Mouse (Mus musculus): ENCODE data around the gene Fam83e.

Fam83e gene

GRCm38 (mm10) chr7:45715090-45715708, 5.8 kb upstream of the Fam83e start, which contains the start of gene Rpl18:
TSS of gene Rpl18 (plus strand) at chr7:45715457.
- peak; percentile 98 for DNase-seq (ENCODE audit: low spot score in 2 of 2)

DNA sequence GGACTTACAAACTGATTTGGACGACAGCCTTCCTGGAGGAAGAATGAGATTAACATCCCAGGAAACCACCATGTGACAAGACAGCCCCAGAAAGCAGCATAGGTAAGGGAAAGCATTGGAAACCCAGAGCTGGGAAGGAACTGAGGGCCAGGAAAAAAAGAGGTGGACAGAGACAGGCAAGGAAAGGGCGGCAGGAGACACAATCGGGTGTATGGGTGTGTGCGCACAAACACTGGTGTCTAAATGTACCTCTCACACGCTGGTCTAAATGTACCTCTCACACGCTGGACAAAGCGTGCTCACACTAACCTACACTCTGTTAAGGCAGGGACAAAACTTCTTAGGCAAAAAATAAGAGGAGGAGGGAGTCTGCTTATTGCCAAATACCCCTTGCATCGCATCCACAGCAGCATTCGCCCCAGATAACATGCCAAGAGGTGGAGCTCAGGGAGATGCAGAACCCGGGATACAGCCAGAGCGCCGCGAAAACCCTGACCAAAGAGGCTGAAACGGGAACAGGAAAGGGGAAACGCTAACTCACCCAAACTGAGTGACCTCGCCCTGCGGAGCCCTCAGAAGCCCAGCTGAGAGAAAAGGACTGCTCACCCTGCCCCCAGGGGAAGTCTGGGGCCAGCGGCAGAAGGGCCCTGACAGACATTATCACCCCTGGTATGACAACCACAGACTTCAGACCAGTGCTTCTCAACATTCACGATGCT, 5.1 kb upstream of the Fam83e start:
- DNase-seq (ENCODE audit: low spot score in 2 of 2) = no peak

DNA sequence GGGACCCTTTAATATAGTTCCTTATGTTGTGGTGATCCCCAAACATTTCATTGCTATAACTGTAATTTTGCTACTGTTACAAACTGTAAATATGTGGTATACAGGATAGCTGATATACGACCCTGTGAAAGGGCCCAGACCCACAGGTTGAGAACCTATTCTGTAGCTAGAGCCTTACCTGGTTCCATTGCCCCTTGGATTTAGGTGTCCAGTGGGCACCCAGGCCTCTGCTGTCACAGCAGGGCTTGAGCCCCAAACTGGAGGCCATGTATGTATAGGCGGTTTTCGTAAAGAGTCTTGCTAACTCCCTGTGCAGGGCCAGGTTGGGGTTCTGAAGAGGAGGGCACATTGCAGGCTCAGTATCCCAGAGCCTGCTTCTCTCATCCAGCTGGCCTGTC, 4.6 kb upstream of the Fam83e start:
- DNase-seq (ENCODE audit: low spot score in 2 of 2) = no peak

GRCm38 (mm10) chr7:45716952-45717917, 3.8 kb upstream of the Fam83e start:
- DNase-seq (ENCODE audit: low spot score in 2 of 2) = no peak

- peak; percentile 98 to 99 for DNase-seq (ENCODE audit: low spot score in 2 of 2)
Measured at GRCm38 (mm10) chr7:45717918-45718297, 3.1 kb upstream of the Fam83e start, which contains the start of gene Sphk2. TSS of gene Sphk2 (minus strand) at chr7:45718002.

GRCm38 (mm10) chr7:45718331-45718730, 2.7 kb upstream of the Fam83e start:
- no peak for DNase-seq (ENCODE audit: low spot score in 2 of 2)

DNA sequence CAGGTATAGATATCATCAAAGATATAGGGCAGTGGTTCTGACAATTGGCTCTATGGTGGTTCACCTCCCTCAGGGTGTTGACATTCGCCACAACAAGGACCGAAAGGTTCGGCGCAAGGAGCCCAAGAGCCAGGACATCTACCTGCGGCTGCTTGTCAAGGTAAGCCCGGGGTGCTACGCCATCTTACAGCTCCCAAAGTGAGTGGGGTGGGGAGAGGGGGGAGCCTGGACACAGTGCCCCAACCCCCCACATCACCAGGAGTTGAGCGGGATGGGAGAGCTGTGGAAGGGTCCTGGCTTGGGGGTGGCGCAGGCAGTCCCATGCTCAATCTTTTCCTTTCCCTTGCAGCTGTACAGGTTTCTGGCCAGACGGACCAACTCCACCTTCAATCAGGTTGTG, 1.8 kb upstream of the Fam83e start:
- DNase-seq (ENCODE audit: low spot score in 2 of 2) = no peak

DNA sequence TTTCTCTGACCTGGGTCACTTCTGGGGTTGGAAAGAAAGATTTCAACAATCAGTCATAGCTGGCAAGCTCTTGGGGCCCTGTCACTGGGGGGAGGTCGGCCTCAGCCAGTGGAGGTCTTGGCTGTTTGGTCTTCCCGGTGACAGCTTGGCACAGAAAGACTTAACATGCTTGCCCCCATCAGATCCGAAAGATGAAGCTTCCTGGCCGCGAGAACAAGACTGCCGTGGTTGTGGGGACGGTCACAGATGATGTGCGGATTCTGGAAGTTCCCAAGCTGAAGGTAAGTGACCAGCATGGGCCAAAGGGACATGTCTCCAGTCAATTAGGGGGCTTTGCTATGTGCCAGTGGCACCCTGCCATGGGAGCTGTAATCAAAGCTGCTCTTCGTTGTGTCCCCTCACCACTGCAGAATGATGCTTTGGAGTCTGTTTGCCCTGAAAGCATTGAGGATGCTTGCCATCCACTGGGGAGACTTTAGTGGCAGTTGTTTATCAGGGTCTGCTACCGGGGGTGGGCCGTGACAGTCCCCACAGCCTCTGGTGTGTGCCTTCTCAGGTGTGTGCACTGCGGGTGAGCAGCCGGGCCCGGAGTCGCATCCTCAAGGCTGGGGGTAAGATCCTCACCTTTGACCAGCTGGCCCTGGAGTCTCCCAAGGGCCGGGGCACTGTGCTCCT, 1.1 kb upstream of the Fam83e start:
- no peak for DNase-seq (ENCODE audit: low spot score in 2 of 2)

GRCm38 (mm10) chr7:45721234-45721571, 191 bp downstream of the Fam83e start:
- no peak for DNase-seq (ENCODE audit: low spot score in 2 of 2)

GRCm38 (mm10) chr7:45721642-45722347, 783 bp downstream of the Fam83e start:
- DNase-seq (ENCODE audit: low spot score in 2 of 2) = no peak

GRCm38 (mm10) chr7:45722348-45722713, 1.3 kb downstream of the Fam83e start:
- no peak for DNase-seq (ENCODE audit: low spot score in 2 of 2)

- DNase-seq (ENCODE audit: low spot score in 2 of 2) = no peak
Measured at GRCm38 (mm10) chr7:45723301-45723700, 2.3 kb downstream of the Fam83e start.

GRCm38 (mm10) chr7:45723781-45724180, 2.8 kb downstream of the Fam83e start:
- DNase-seq (ENCODE audit: low spot score in 2 of 2) = no peak

DNA sequence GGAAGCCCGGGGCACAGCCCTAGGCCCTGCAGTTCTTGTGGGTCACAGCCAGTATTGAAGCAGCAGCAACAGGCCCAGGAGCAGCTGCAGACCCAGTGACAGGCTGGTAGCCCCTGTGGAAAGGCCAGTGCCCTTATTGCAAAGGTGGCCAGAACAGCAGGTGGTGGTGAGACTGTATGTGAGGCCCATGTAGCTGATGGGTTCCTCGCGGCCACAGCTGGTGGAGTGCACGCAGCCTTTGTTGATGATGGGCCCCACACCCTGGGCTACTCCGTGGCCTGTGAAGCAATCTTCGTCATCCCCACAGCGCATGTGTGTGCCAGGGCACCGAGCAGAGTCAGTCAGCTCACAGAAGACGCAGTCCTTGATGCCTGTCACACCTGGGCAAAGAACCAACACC, 4.1 kb downstream of the Fam83e start:
- DNase-seq (ENCODE audit: low spot score in 2 of 2) = no peak

DNA sequence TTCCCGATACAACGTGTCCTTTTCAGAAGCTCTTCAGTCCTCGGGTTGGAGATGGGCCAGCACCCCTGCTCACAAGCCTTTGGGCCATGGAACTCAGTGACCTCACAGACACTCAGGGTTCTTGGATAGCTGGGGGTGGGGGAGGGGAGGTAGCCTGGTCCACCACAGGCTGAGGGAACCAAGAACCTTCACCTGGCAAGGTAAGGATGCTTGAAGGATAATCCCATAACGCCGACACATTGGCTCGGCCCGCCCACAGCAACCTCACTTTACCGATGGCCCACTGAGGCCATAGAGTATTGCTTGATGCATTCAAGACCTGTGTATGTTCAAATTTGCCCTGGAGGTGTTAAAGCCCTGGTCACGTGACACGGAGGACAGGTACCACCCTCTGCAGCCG, 4.7 kb downstream of the Fam83e start, which contains the start of gene Spaca4:
TSS of gene Spaca4 (minus strand) at position 101 of the 400 bp plus-strand sequence.
- DNase-seq (ENCODE audit: low spot score in 2 of 2) = no peak

GRCm38 (mm10) chr7:45726419-45726818, 5.4 kb downstream of the Fam83e start:
- DNase-seq (ENCODE audit: low spot score in 2 of 2) = no peak

DNA sequence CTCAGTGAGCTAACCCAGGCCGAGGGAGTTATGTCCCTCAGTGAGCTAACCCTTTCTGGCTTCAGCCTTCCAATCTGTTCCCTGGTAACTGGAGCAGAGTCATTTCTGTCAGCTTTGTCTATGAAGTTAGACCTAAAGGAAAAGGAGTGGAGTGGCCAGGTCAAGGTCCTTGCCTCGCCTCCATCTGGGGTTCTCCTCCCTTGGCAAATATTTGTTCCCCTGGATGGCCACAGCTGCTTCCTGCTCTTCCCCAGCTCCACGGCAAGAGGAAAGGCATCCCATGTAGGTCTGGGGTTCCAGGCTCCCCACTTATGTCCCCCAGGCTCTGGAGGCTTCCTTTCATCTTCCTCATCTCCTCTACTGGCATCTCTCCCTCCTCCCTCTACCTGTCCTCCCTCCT, 6.6 kb downstream of the Fam83e start:
- no peak for DNase-seq (ENCODE audit: low spot score in 2 of 2)

- DNase-seq (ENCODE audit: low spot score in 2 of 2) = no peak
Measured at GRCm38 (mm10) chr7:45730727-45731431, 9.9 kb downstream of the Fam83e start.

- no peak for DNase-seq (ENCODE audit: low spot score in 2 of 2)
Measured at GRCm38 (mm10) chr7:45733477-45733876, 12.5 kb downstream of the Fam83e start.

DNA sequence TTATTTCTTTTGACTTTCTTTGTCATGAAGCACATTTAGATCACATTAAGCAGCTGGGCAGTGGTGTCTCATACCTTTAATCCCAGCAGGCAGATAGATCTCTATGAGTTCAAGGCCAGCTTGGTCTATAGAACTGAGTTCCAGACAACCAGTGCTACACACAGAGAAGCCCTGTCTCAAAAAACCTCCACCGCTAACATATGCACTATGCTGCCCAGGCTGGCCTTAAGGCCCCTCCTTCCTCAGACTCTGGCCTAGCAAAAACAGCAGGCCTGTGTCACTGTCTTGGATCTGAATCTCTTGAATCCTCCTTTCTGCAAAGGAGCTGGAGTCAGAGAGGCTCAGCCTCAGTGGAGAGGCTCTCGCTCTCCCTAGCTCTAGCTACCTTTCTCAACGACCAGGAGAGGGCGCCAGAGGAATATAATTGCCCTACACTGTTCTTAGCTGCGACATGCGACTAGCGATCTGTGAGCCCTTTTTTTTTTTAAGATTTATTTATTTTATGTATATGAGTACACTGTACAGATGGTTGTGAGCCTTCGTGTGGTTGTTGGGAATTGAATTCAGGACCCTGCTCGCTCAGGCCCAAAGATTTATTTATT, 18.3 kb downstream of the Fam83e start:
- peak; percentile 62 to 66 for DNase-seq (ENCODE audit: low spot score in 2 of 2)
